Mouse (Mus musculus): Measurements from ENCODE around the gene Gm28043. TPM values are rescaled to one million over a fixed set of nuclear protein-coding genes. Genes with fewer than 3 reads are reported as not detected.

Gm28043 gene
- total and polyA plus RNA-seq, 3 experiments = 1.3 to 3.4 TPM; not detected in 1

DNA sequence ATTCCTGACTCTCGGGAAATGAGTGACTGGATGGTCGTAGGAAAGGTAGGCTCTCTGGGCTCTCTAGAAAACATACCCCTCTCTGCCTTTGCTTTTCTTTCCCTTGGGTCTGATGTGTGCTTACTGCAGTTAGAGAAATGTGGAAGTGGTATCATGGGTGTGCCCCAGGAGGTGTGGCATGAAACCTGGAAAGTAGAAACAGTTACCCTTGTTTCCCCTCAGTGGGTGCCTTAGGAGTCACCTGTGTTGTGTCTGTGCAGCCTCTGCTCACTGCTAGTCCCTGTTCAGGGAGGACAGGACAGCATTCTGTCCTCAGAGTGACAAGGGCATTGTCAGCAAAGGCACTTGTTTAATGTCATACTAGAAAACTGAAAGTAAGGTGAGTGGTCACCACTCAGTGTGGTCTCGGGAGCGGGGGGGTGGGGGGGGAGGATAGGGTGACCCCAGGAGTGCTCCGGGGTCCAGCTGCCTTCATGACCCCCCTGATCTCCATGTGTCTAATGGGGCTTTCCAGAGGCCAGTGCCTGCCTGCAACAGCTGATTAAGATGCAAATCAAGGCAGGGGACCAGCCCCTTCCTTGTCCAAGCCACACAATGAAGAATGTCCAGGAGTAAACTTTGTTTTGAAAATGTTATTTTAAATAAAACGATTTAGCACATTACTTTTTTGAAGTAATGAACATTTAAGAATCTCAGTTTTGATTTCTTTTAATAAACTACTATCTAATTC lies 64.5 kb downstream of the Gm28043 start:
- H3K9ac ChIP-seq (ENCODE audit: control insufficient read depth, low read depth, low read length, poor library complexity, severe bottlenecking) = no peak overlapping the region
- peak; percentile 57 for DNase-seq (ENCODE audit: low read depth, low spot score)
- no peaks in the 10 kb centered on the region for H3K79me2 ChIP-seq (ENCODE audit: control insufficient read depth, insufficient read depth, low read length, poor library complexity)
- TF ChIP-seq MEF2A (IDR thresholded peaks at IDR 0.05; ENCODE audit: extremely low read depth, insufficient replicate concordance, low read depth, low read length, poor library complexity, severe bottlenecking) = no peak
- TF ChIP-seq KAT2A (conservative IDR thresholded peaks at IDR 0.05; ENCODE audit: low read depth, low read length) = no peak
- TF ChIP-seq CTCF (IDR thresholded peaks at IDR 0.05 in 2 of 3, conservative IDR thresholded peaks at IDR 0.05 in 1 of 3; ENCODE audit: control insufficient read depth in 1 of 3, insufficient read depth in 1 of 3, low read depth in 2 of 3, low read length in 3 of 3, poor library complexity in 1 of 3, severe bottlenecking in 1 of 3) = no peak
- H3K4me3 ChIP-seq (ENCODE audit: control insufficient read depth in 1 of 2, insufficient read depth in 1 of 2, low read depth in 2 of 2, low read length in 2 of 2) = no peak overlapping the region
- H3K27me3 ChIP-seq (ENCODE audit: control insufficient read depth in 1 of 2, insufficient read depth in 2 of 2, low read length in 2 of 2) = no peaks in the 10 kb centered on the region
- H3K4me1 ChIP-seq (ENCODE audit: control insufficient read depth in 1 of 2, insufficient read depth in 2 of 2, low read length in 2 of 2) = peaks cover 6 to 8% of the 10 kb centered on the region in 2 experiments
- H3K9me3 ChIP-seq (replicated peaks; ENCODE audit: insufficient read depth, low read length) = no peaks in the 10 kb centered on the region
- H3K36me3 ChIP-seq (ENCODE audit: control insufficient read depth in 1 of 2, insufficient read depth in 2 of 2, low read length in 2 of 2) = peaks cover 16 to 37% of the 10 kb centered on the region in 2 experiments
- H3K27ac ChIP-seq (ENCODE audit: control insufficient read depth, low read depth, low read length) = peak overlapping the region; percentile 44; the same call in 1 of the 2 replicates

DNA sequence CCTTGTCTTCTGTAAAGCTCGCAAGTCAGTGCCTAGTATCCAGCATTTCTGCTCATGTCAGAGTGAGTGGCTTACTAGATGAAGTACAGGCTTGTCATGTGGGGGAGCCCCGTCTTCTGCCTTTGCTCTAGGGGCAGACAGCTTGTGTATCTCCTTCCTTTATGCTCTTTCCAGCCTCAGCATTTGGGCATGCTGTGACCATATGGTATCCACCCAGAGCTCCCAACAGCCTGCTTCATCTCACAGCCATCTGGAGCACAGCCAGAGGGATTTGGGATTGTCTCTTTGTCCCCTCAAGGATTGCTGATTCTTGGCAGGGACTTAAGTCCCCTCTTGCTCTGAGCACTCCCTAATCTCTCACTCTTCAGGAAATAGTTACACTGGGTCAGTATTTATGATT lies 65.5 kb downstream of the Gm28043 start:
- Histone ChIP-seq H3K27ac (ENCODE audit: control insufficient read depth, low read depth, low read length) (no peak overlapping the region), H3K4me1 (ENCODE audit: control insufficient read depth in 1 of 2, insufficient read depth in 2 of 2, low read length in 2 of 2) (peaks cover 6 to 12% of the 10 kb centered on the region in 2 experiments), H3K9me3 (replicated peaks; ENCODE audit: insufficient read depth, low read length) (no peaks in the 10 kb centered on the region), H3K4me3 (ENCODE audit: control insufficient read depth in 1 of 2, insufficient read depth in 1 of 2, low read depth in 2 of 2, low read length in 2 of 2) (no peak overlapping the region), H3K27me3 (ENCODE audit: control insufficient read depth in 1 of 2, insufficient read depth in 2 of 2, low read length in 2 of 2) (no peaks in the 10 kb centered on the region), H3K36me3 (ENCODE audit: control insufficient read depth in 1 of 2, insufficient read depth in 2 of 2, low read length in 2 of 2) (peaks cover 22 to 31% of the 10 kb centered on the region in 2 experiments), H3K9ac (ENCODE audit: control insufficient read depth, low read depth, low read length, poor library complexity, severe bottlenecking) (no peak overlapping the region), H3K79me2 (ENCODE audit: control insufficient read depth, insufficient read depth, low read length, poor library complexity) (no peaks in the 10 kb centered on the region)
- no peak for TF ChIP-seq JUND (IDR thresholded peaks at IDR 0.05; ENCODE audit: low read depth, low read length)
- no peak for TF ChIP-seq CTCF (IDR thresholded peaks at IDR 0.05 in 2 of 3, conservative IDR thresholded peaks at IDR 0.05 in 1 of 3; ENCODE audit: control insufficient read depth in 1 of 3, insufficient read depth in 1 of 3, low read depth in 2 of 3, low read length in 3 of 3, poor library complexity in 1 of 3, severe bottlenecking in 1 of 3)
- TF ChIP-seq CHD2 (IDR thresholded peaks at IDR 0.05; ENCODE audit: low read length) = no peak
- TF ChIP-seq MAX (IDR thresholded peaks at IDR 0.05; ENCODE audit: low read length) = no peak
- no peak for TF ChIP-seq TCF12 (IDR thresholded peaks at IDR 0.05; ENCODE audit: low read depth, low read length)
- no peak for TF ChIP-seq MEF2A (IDR thresholded peaks at IDR 0.05; ENCODE audit: extremely low read depth, insufficient replicate concordance, low read depth, low read length, poor library complexity, severe bottlenecking)
- TF ChIP-seq NELFE (IDR thresholded peaks at IDR 0.05; ENCODE audit: low read depth, low read length) = no peak
- no peak for TF ChIP-seq NRF1 (IDR thresholded peaks at IDR 0.05; ENCODE audit: insufficient read depth, low read depth, low read length, poor library complexity, severe bottlenecking)
- TF ChIP-seq BHLHE40 (IDR thresholded peaks at IDR 0.05; ENCODE audit: borderline replicate concordance, low read depth, low read length) = no peak
- no peak for TF ChIP-seq ZNF384 (IDR thresholded peaks at IDR 0.05; ENCODE audit: low read depth, low read length)
- TF ChIP-seq HCFC1 (IDR thresholded peaks at IDR 0.05; ENCODE audit: low read depth, low read length) = no peak
- no peak for TF ChIP-seq POLR2A (IDR thresholded peaks at IDR 0.05; ENCODE audit: control insufficient read depth in 1 of 2, insufficient read depth in 1 of 2, low read depth in 1 of 2, low read length in 2 of 2, poor library complexity in 1 of 2)
- TF ChIP-seq GABPA (IDR thresholded peaks at IDR 0.05; ENCODE audit: low read depth, low read length) = no peak
- TF ChIP-seq MYB (IDR thresholded peaks at IDR 0.05; ENCODE audit: low read depth, low read length) = no peak
- no peak for TF ChIP-seq MYC (IDR thresholded peaks at IDR 0.05; ENCODE audit: low read depth, low read length)
- no peak for DNase-seq (ENCODE audit: low read depth, low spot score)
